Comparison of ENCODE assay signal across 8 mouse cellular contexts in genomic region chr11:96298895-96299667, GRCm38 (mm10). TPM values are rescaled to one million over a fixed set of nuclear protein-coding genes. Genes with fewer than 3 reads are reported as not detected.
DNase-seq lines count a peak whose midpoint lies in the region; ATAC-seq and TF ChIP-seq lines count a peak whose summit lies in the region.

No protein-coding gene starts in this region.

- H3K4me1 ChIP-seq in midbrain, embryonic 11.5 days (ENCODE audit: control insufficient read depth, insufficient read depth, low read length): no peaks in the 10 kb centered on the region
- H3K4me1 ChIP-seq in midbrain, embryonic 15.5 days: peaks cover 3% of the 10 kb centered on the region
- H3K4me1 ChIP-seq in hindbrain, embryonic 14.5 days (replicated peaks; ENCODE audit: control insufficient read depth, insufficient read depth, low read length): no peaks in the 10 kb centered on the region
- peaks cover 31% of the 10 kb centered on the region for H3K4me1 ChIP-seq in limb, embryonic 12.5 days (replicated peaks)
- H3K4me1 ChIP-seq in small intestine, adult 2 months (ENCODE audit: control insufficient read depth, insufficient read depth, insufficient read length, low read length): peaks cover 7% of the 10 kb centered on the region; the same call in 1 of the 2 replicates
- no peaks in the 10 kb centered on the region for H3K4me1 ChIP-seq in forebrain, postnatal 0 days (ENCODE audit: insufficient read depth)
- H3K4me1 ChIP-seq in cerebellum, adult 2 months (ENCODE audit: control insufficient read depth, insufficient read depth, low read length): no peaks in the 10 kb centered on the region

- WGBS in midbrain, embryonic 11.5 days: under 1% methylated on average over 66 of the region's 66 CpGs
- under 1% methylated on average over 66 of the region's 66 CpGs for WGBS in midbrain, embryonic 15.5 days
- WGBS in hindbrain, embryonic 14.5 days: under 1% methylated on average over 66 of the region's 66 CpGs
- under 1% methylated on average over 66 of the region's 66 CpGs for WGBS in limb, embryonic 12.5 days
- WGBS in small intestine, adult 2 months: 2% methylated on average over 66 of the region's 66 CpGs
- WGBS in forebrain, postnatal 0 days: 2% methylated on average over 66 of the region's 66 CpGs
- 2% methylated on average over 66 of the region's 66 CpGs for WGBS in cerebellum, adult 2 months

- H3K27me3 ChIP-seq in midbrain, embryonic 11.5 days (ENCODE audit: control insufficient read depth, insufficient read depth, low read length): peaks cover 100% of the 10 kb centered on the region
- H3K27me3 ChIP-seq in midbrain, embryonic 15.5 days (replicated peaks): peaks cover 97% of the 10 kb centered on the region
- H3K27me3 ChIP-seq in hindbrain, embryonic 14.5 days (ENCODE audit: control insufficient read depth, insufficient read depth, low read length): peaks cover 92% of the 10 kb centered on the region
- peaks cover 99% of the 10 kb centered on the region for H3K27me3 ChIP-seq in limb, embryonic 12.5 days
- peaks cover 82% of the 10 kb centered on the region for H3K27me3 ChIP-seq in small intestine, adult 2 months (ENCODE audit: control insufficient read depth, insufficient read depth, low read length)
- peaks cover 100% of the 10 kb centered on the region for H3K27me3 ChIP-seq in forebrain, postnatal 0 days (ENCODE audit: insufficient read depth, low read length)
- H3K27me3 ChIP-seq in cerebellum, adult 2 months (ENCODE audit: control insufficient read depth, insufficient read depth, low read length): peaks cover 21% of the 10 kb centered on the region; the same call in 1 of the 2 replicates

- H3K4me2 ChIP-seq in midbrain, embryonic 11.5 days: no peak overlapping the region
- H3K4me2 ChIP-seq in midbrain, embryonic 15.5 days: no peak overlapping the region
- H3K4me2 ChIP-seq in hindbrain, embryonic 14.5 days (replicated peaks): peak overlapping the region; percentile 77
- H3K4me2 ChIP-seq in limb, embryonic 12.5 days: peak overlapping the region; percentile 53
- no peak overlapping the region for H3K4me2 ChIP-seq in forebrain, postnatal 0 days (ENCODE audit: low read depth)

- no peak overlapping the region for H3K9ac ChIP-seq in midbrain, embryonic 11.5 days (ENCODE audit: low read length)
- no peak overlapping the region for H3K9ac ChIP-seq in midbrain, embryonic 15.5 days
- peak overlapping the region; percentile 97 for H3K9ac ChIP-seq in hindbrain, embryonic 14.5 days
- no peak overlapping the region; the same call in 1 of the 2 replicates for H3K9ac ChIP-seq in limb, embryonic 12.5 days (replicated peaks)
- no peak overlapping the region for H3K9ac ChIP-seq in forebrain, postnatal 0 days

- H3K27ac ChIP-seq in midbrain, embryonic 11.5 days (ENCODE audit: low read depth, low read length): no peak overlapping the region
- no peak overlapping the region for H3K27ac ChIP-seq in midbrain, embryonic 15.5 days
- H3K27ac ChIP-seq in hindbrain, embryonic 14.5 days: peak overlapping the region; percentile 85
- H3K27ac ChIP-seq in limb, embryonic 12.5 days: no peak overlapping the region
- H3K27ac ChIP-seq in small intestine, adult 2 months (ENCODE audit: insufficient read depth, low read depth, low read length): no peak overlapping the region
- H3K27ac ChIP-seq in forebrain, postnatal 0 days (ENCODE audit: low read depth, low read length): no peak overlapping the region
- no peak overlapping the region for H3K27ac ChIP-seq in cerebellum, adult 2 months (ENCODE audit: insufficient read depth, low read length)

- no peak overlapping the region for H3K4me3 ChIP-seq in midbrain, embryonic 11.5 days (ENCODE audit: low read depth, low read length)
- H3K4me3 ChIP-seq in midbrain, embryonic 15.5 days: no peak overlapping the region
- peak overlapping the region; percentile 48 for H3K4me3 ChIP-seq in hindbrain, embryonic 14.5 days (replicated peaks; ENCODE audit: low read length)
- peak overlapping the region; percentile 33 for H3K4me3 ChIP-seq in limb, embryonic 12.5 days (replicated peaks)
- peak overlapping the region; percentile 67 for H3K4me3 ChIP-seq in small intestine, adult 2 months (ENCODE audit: low read depth, low read length)
- no peak overlapping the region for H3K4me3 ChIP-seq in forebrain, postnatal 0 days (ENCODE audit: low read depth, low read length)
- no peak overlapping the region for H3K4me3 ChIP-seq in cerebellum, adult 2 months (replicated peaks; ENCODE audit: insufficient read depth, low read depth, low read length)

- no peak for TF ChIP-seq POLR2A in small intestine, adult 2 months (IDR thresholded peaks at IDR 0.05; ENCODE audit: low read depth, low read length)
- no peak for TF ChIP-seq POLR2A in cerebellum, adult 2 months (IDR thresholded peaks at IDR 0.05; ENCODE audit: borderline replicate concordance, insufficient read depth, low read length)

- ATAC-seq in midbrain, embryonic 11.5 days (ENCODE audit: low FRiP score): no peak
- no peak for ATAC-seq in midbrain, embryonic 15.5 days (replicated peaks)
- no peak for ATAC-seq in hindbrain, embryonic 14.5 days (ENCODE audit: low FRiP score)
- no peak for ATAC-seq in limb, embryonic 12.5 days (ENCODE audit: insufficient number of reproducible peaks, insufficient read depth, low FRiP score, low TSS enrichment, low read depth)
- no peak for ATAC-seq in forebrain, postnatal 0 days

- TF ChIP-seq CTCF in small intestine, adult 2 months (IDR thresholded peaks at IDR 0.05; ENCODE audit: extremely low read depth, insufficient read length, insufficient replicate concordance, low read depth, low read length): no peak
- no peak for TF ChIP-seq CTCF in forebrain, postnatal 0 days (IDR thresholded peaks at IDR 0.05; ENCODE audit: low read depth)
- no peak for TF ChIP-seq CTCF in cerebellum, adult 2 months (IDR thresholded peaks at IDR 0.05; ENCODE audit: borderline replicate concordance, insufficient read depth, low read depth, low read length)

- no peaks in the 10 kb centered on the region for H3K36me3 ChIP-seq in midbrain, embryonic 11.5 days (ENCODE audit: control insufficient read depth, insufficient read depth, low read length)
- no peaks in the 10 kb centered on the region for H3K36me3 ChIP-seq in midbrain, embryonic 15.5 days (replicated peaks)
- H3K36me3 ChIP-seq in hindbrain, embryonic 14.5 days (replicated peaks; ENCODE audit: control insufficient read depth, insufficient read depth): no peaks in the 10 kb centered on the region
- H3K36me3 ChIP-seq in limb, embryonic 12.5 days: no peaks in the 10 kb centered on the region
- H3K36me3 ChIP-seq in small intestine, adult 2 months (ENCODE audit: control insufficient read depth, insufficient read depth, low read length): no peaks in the 10 kb centered on the region
- H3K36me3 ChIP-seq in forebrain, postnatal 0 days (ENCODE audit: insufficient read depth): no peaks in the 10 kb centered on the region

- DNase-seq in midbrain, embryonic 11.5 days (ENCODE audit: low spot score, missing footprints): peak; percentile 95
- peak; percentile 44 for DNase-seq in hindbrain, embryonic 14.5 days (ENCODE audit: low spot score)
- no peak for DNase-seq in forebrain, postnatal 0 days
- no peak for DNase-seq in cerebellum, adult 2 months
- DNase-seq in frontal cortex, postnatal 14 days (ENCODE audit: low spot score in 2 of 2): no peak

- H3K9me3 ChIP-seq in midbrain, embryonic 11.5 days (ENCODE audit: control insufficient read depth, low read length): no peaks in the 10 kb centered on the region
- H3K9me3 ChIP-seq in midbrain, embryonic 15.5 days: no peaks in the 10 kb centered on the region
- no peaks in the 10 kb centered on the region for H3K9me3 ChIP-seq in hindbrain, embryonic 14.5 days (ENCODE audit: control insufficient read depth, low read length)
- no peaks in the 10 kb centered on the region for H3K9me3 ChIP-seq in limb, embryonic 12.5 days
- H3K9me3 ChIP-seq in forebrain, postnatal 0 days (ENCODE audit: low read length): no peaks in the 10 kb centered on the region

RNA-seq across cellular contexts. Expression of gene Hoxb5, which starts 4.1 kb away (rescaled TPM):
- polyA plus RNA-seq in midbrain, embryonic 11.5 days (2014; fragmentation: Nextera tagmentation; extraction: Ambion mirVana): not detected in 2 replicates
- polyA plus RNA-seq in midbrain, embryonic 15.5 days (2015; fragmentation: Nextera tagmentation; extraction: Ambion mirVana): 0.09 and 0.70 TPM in 2 replicates
- polyA plus RNA-seq in hindbrain, embryonic 14.5 days (2014; fragmentation: Nextera tagmentation; extraction: Ambion mirVana): 140 and 157 TPM in 2 replicates
- polyA plus RNA-seq in limb, embryonic 12.5 days (2016; fragmentation: Nextera tagmentation; extraction: Ambion mirVana): 0.83 and 2.1 TPM in 2 replicates
- 1.8 and 3.2 TPM in 2 replicates for polyA plus RNA-seq in small intestine, adult 2 months (2012; rRNA removed)
- not detected in 2 replicates for total RNA-seq in forebrain, postnatal 0 days (2014; rRNA removed)
- not detected in 2 replicates for polyA plus RNA-seq in forebrain, postnatal 0 days (2015; fragmentation: Nextera tagmentation; extraction: Ambion mirVana)
- polyA plus RNA-seq in cerebellum, adult 2 months (2012; rRNA removed): 6.8 and 9.3 TPM in 2 replicates

RNA-seq across cellular contexts. Expression of gene Hoxb6, which starts 6.8 kb away (rescaled TPM):
- polyA plus RNA-seq in midbrain, embryonic 11.5 days (2014; fragmentation: Nextera tagmentation; extraction: Ambion mirVana): not detected in 2 replicates
- 0.13 and 0.34 TPM in 2 replicates for polyA plus RNA-seq in midbrain, embryonic 15.5 days (2015; fragmentation: Nextera tagmentation; extraction: Ambion mirVana)
- polyA plus RNA-seq in hindbrain, embryonic 14.5 days (2014; fragmentation: Nextera tagmentation; extraction: Ambion mirVana): 71.4 and 90.1 TPM in 2 replicates
- polyA plus RNA-seq in limb, embryonic 12.5 days (2016; fragmentation: Nextera tagmentation; extraction: Ambion mirVana): 1.0 and 1.1 TPM in 2 replicates
- 1.0 and 8.3 TPM in 2 replicates for polyA plus RNA-seq in small intestine, adult 2 months (2012; rRNA removed)
- not detected in 2 replicates for total RNA-seq in forebrain, postnatal 0 days (2014; rRNA removed)
- not detected in 2 replicates for polyA plus RNA-seq in forebrain, postnatal 0 days (2015; fragmentation: Nextera tagmentation; extraction: Ambion mirVana)
- 1.5 and 3.2 TPM in 2 replicates for polyA plus RNA-seq in cerebellum, adult 2 months (2012; rRNA removed)

RNA-seq across cellular contexts. Expression of gene Hoxb7, which starts 12.7 kb away (rescaled TPM):
- not detected in 2 replicates for polyA plus RNA-seq in midbrain, embryonic 11.5 days (2014; fragmentation: Nextera tagmentation; extraction: Ambion mirVana)
- not detected in 2 replicates for polyA plus RNA-seq in midbrain, embryonic 15.5 days (2015; fragmentation: Nextera tagmentation; extraction: Ambion mirVana)
- polyA plus RNA-seq in hindbrain, embryonic 14.5 days (2014; fragmentation: Nextera tagmentation; extraction: Ambion mirVana): 40.8 and 45.6 TPM in 2 replicates
- polyA plus RNA-seq in limb, embryonic 12.5 days (2016; fragmentation: Nextera tagmentation; extraction: Ambion mirVana): 1.8 and 2.1 TPM in 2 replicates
- polyA plus RNA-seq in small intestine, adult 2 months (2012; rRNA removed): 0.17 and 1.5 TPM in 2 replicates
- total RNA-seq in forebrain, postnatal 0 days (2014; rRNA removed): not detected in 2 replicates
- polyA plus RNA-seq in forebrain, postnatal 0 days (2015; fragmentation: Nextera tagmentation; extraction: Ambion mirVana): not detected in 2 replicates
- 0.11 TPM in 1 of 2 replicates, not detected in the other for polyA plus RNA-seq in cerebellum, adult 2 months (2012; rRNA removed)

RNA-seq across cellular contexts. Expression of gene Hoxb8, which starts 17.4 kb away (rescaled TPM):
- polyA plus RNA-seq in midbrain, embryonic 11.5 days (2014; fragmentation: Nextera tagmentation; extraction: Ambion mirVana): not detected in 2 replicates
- not detected in 2 replicates for polyA plus RNA-seq in midbrain, embryonic 15.5 days (2015; fragmentation: Nextera tagmentation; extraction: Ambion mirVana)
- polyA plus RNA-seq in hindbrain, embryonic 14.5 days (2014; fragmentation: Nextera tagmentation; extraction: Ambion mirVana): 41.2 and 50.6 TPM in 2 replicates
- 0.24 and 0.40 TPM in 2 replicates for polyA plus RNA-seq in limb, embryonic 12.5 days (2016; fragmentation: Nextera tagmentation; extraction: Ambion mirVana)
- polyA plus RNA-seq in small intestine, adult 2 months (2012; rRNA removed): 0.38 and 5.3 TPM in 2 replicates
- total RNA-seq in forebrain, postnatal 0 days (2014; rRNA removed): not detected in 2 replicates
- not detected in 2 replicates for polyA plus RNA-seq in forebrain, postnatal 0 days (2015; fragmentation: Nextera tagmentation; extraction: Ambion mirVana)
- polyA plus RNA-seq in cerebellum, adult 2 months (2012; rRNA removed): 0.11 and 1.0 TPM in 2 replicates

RNA-seq across cellular contexts. Expression of gene Hoxb4, which starts 19.0 kb away (rescaled TPM):
- not detected in 2 replicates for polyA plus RNA-seq in midbrain, embryonic 11.5 days (2014; fragmentation: Nextera tagmentation; extraction: Ambion mirVana)
- not detected in 2 replicates for polyA plus RNA-seq in midbrain, embryonic 15.5 days (2015; fragmentation: Nextera tagmentation; extraction: Ambion mirVana)
- 4.0 and 5.4 TPM in 2 replicates for polyA plus RNA-seq in hindbrain, embryonic 14.5 days (2014; fragmentation: Nextera tagmentation; extraction: Ambion mirVana)
- polyA plus RNA-seq in limb, embryonic 12.5 days (2016; fragmentation: Nextera tagmentation; extraction: Ambion mirVana): 0.56 and 0.73 TPM in 2 replicates
- polyA plus RNA-seq in small intestine, adult 2 months (2012; rRNA removed): 1.4 and 2.9 TPM in 2 replicates
- total RNA-seq in forebrain, postnatal 0 days (2014; rRNA removed): not detected in 2 replicates
- not detected in 2 replicates for polyA plus RNA-seq in forebrain, postnatal 0 days (2015; fragmentation: Nextera tagmentation; extraction: Ambion mirVana)
- 1.5 TPM in 2 replicates for polyA plus RNA-seq in cerebellum, adult 2 months (2012; rRNA removed)

Comparison
In these comparisons a context has a peak if more than half of its experiments do, and no peak if none do; other contexts are left out.
1. DNase-seq: peak in midbrain, embryonic 11.5 days (single experiment) and hindbrain, embryonic 14.5 days (single experiment); none in forebrain, postnatal 0 days (single experiment), cerebellum, adult 2 months (0 of 2) and frontal cortex, postnatal 14 days (0 of 2).
2. H3K4me2 ChIP-seq: peak in hindbrain, embryonic 14.5 days (single experiment) and limb, embryonic 12.5 days (single experiment); none in midbrain, embryonic 11.5 days (single experiment), midbrain, embryonic 15.5 days (single experiment) and forebrain, postnatal 0 days (single experiment).
3. H3K4me3 ChIP-seq: peak in hindbrain, embryonic 14.5 days (single experiment), limb, embryonic 12.5 days (single experiment) and small intestine, adult 2 months (single experiment); none in midbrain, embryonic 11.5 days (single experiment), midbrain, embryonic 15.5 days (single experiment), forebrain, postnatal 0 days (single experiment) and cerebellum, adult 2 months (single experiment).
4. RNA of gene Hoxb5, which starts 4.1 kb away (polyA plus RNA-seq): 140 to 157 TPM in hindbrain, embryonic 14.5 days; 6.8 to 9.3 TPM in cerebellum, adult 2 months, 1.8 to 3.2 TPM in small intestine, adult 2 months, 0.83 to 2.1 TPM in limb, embryonic 12.5 days, 0.09 to 0.70 TPM in midbrain, embryonic 15.5 days, not detected in midbrain, embryonic 11.5 days and not detected in forebrain, postnatal 0 days; every median in the first group is over 10 times any median in the second.
5. RNA of gene Hoxb7, which starts 12.7 kb away (polyA plus RNA-seq): 40.8 to 45.6 TPM in hindbrain, embryonic 14.5 days; 1.8 to 2.1 TPM in limb, embryonic 12.5 days, 0.17 to 1.5 TPM in small intestine, adult 2 months, not detected in midbrain, embryonic 15.5 days, 0.11 TPM in cerebellum, adult 2 months, not detected in midbrain, embryonic 11.5 days and not detected in forebrain, postnatal 0 days; every median in the first group is over 10 times any median in the second.